Mouse (Mus musculus) heart, postnatal 36 days (tissue): ENCODE measurements around the gene Pard6b. TPM values are rescaled to one million over a fixed set of nuclear protein-coding genes. Genes with fewer than 3 reads are reported as not detected.
"Not testable (repeated sequence)": the region's sequence is repeated elsewhere in the genome, so short reads cannot be mapped to it uniquely, and the experiment has no call there.

ENCODE experiments used
- DNase-seq, 2 experiments: peaks; one replicate each; pipeline ENCODE4 v3.0.0; 2021 to 2022
- intact Hi-C: fragments of 180-260 bp; cut with DNase I; formaldehyde crosslinking; loops from one replicate; pipeline ENCODE4 v1.15.1; 2025
- total RNA-seq, 2 experiments: library from RNA; stranded (reverse); gene quantifications; 2 replicates each; pipeline ENCODE4 v1.2.3; 2021

Gene Pard6b
- 1 to 10 TPM; 2.7 to 3.1 TPM for total RNA-seq

- peak; percentile 84 to 86 for DNase-seq
- intact Hi-C loops: no loop called here
Observed at GRCm38 (mm10) chr2:168080431-168081246, at the start of gene Pard6b. Gene Pard6b (plus strand): TSS chr2:168081004.

GRCm38 (mm10) chr2:168031842-168032241, 49.0 kb upstream of the Pard6b start:
- intact Hi-C loops: no loop called here
- no peak for DNase-seq

GRCm38 (mm10) chr2:168033905-168034304, 46.9 kb upstream of the Pard6b start:
- no peak for DNase-seq
- intact Hi-C loops: no loop called here

- intact Hi-C loops: no loop called here
Observed at GRCm38 (mm10) chr2:168035907-168036306, 44.9 kb upstream of the Pard6b start.

GRCm38 (mm10) chr2:168037063-168037462, 43.7 kb upstream of the Pard6b start:
- intact Hi-C loops: no loop called here
- no peak for DNase-seq

More at GRCm38 (mm10) chr2:168035907-168036306, 44.9 kb upstream of the Pard6b start:
- DNase-seq: no peak

- intact Hi-C loops: no loop called here
- DNase-seq: no peak
Observed at GRCm38 (mm10) chr2:168040751-168041150, 40.1 kb upstream of the Pard6b start.

- no peak for DNase-seq
- intact Hi-C loops: no loop called here
Observed at GRCm38 (mm10) chr2:168042019-168042418, 38.8 kb upstream of the Pard6b start.

GRCm38 (mm10) chr2:168044681-168045287, 36.0 kb upstream of the Pard6b start:
- DNase-seq: no peak
- intact Hi-C loops: no loop called here

- DNase-seq: no peak
- intact Hi-C loops: no loop called here
Observed at GRCm38 (mm10) chr2:168045357-168045756, 35.4 kb upstream of the Pard6b start.

GRCm38 (mm10) chr2:168045771-168046170, 35.0 kb upstream of the Pard6b start:
- peak in 1 of 2 experiments; percentile 8 for DNase-seq
- intact Hi-C loops: no loop called here

GRCm38 (mm10) chr2:168046467-168046866, 34.3 kb upstream of the Pard6b start:
- intact Hi-C loops: no loop called here
- DNase-seq: no peak

- peak in 1 of 2 experiments; percentile 32 for DNase-seq
- intact Hi-C loops: no loop called here
Observed at GRCm38 (mm10) chr2:168049002-168049635, 31.7 kb upstream of the Pard6b start.

- peak; percentile 35 to 38 for DNase-seq
- intact Hi-C loops: no loop called here
Observed at GRCm38 (mm10) chr2:168050000-168050942, 30.5 kb upstream of the Pard6b start.

- intact Hi-C loops: loop anchor here (1.0 kb wide), 1 partner anchor 46 kb away; no protein-coding TSS in a partner anchor
Observed at GRCm38 (mm10) chr2:168052156-168052555, 28.6 kb upstream of the Pard6b start.

GRCm38 (mm10) chr2:168052689-168053088, 28.1 kb upstream of the Pard6b start:
- DNase-seq: peak; percentile 40 to 53
- intact Hi-C loops: loop anchor here (1.0 kb wide), 1 partner anchor 46 kb away; no protein-coding TSS in a partner anchor

More at GRCm38 (mm10) chr2:168052156-168052555, 28.6 kb upstream of the Pard6b start:
- DNase-seq: no peak

GRCm38 (mm10) chr2:168054142-168054541, 26.7 kb upstream of the Pard6b start:
- intact Hi-C loops: no loop called here
- DNase-seq: no peak

- intact Hi-C loops: no loop called here
- no peak for DNase-seq
Observed at GRCm38 (mm10) chr2:168055910-168056665, 24.7 kb upstream of the Pard6b start.

- intact Hi-C loops: no loop called here
- no peak for DNase-seq
Observed at GRCm38 (mm10) chr2:168056666-168056933, 24.2 kb upstream of the Pard6b start.

GRCm38 (mm10) chr2:168057876-168058275, 22.9 kb upstream of the Pard6b start:
- DNase-seq, intact Hi-C loops: not testable (repeated sequence)
